Mouse (Mus musculus) kidney, embryonic 14.5 days (tissue): ENCODE data around the gene Tinf2. TPM values are rescaled to one million over a fixed set of nuclear protein-coding genes. Genes with fewer than 3 reads are reported as not detected.

Source experiments
- ATAC-seq: fragments of 200-750 bp; cut with Nextera tagmentation; 2 replicates; pipeline ENCODE4 v1.8.0; 2017; ENCODE audit warnings: moderate number of reproducible peaks, mild to moderate bottlenecking, moderate TSS enrichment, moderate library complexity; ENCODE audit not compliant: low FRiP score, low TSS enrichment
- H3K27ac ChIP-seq: fragments of 300-500 bp; sonication (generic); 2 replicates; pipeline ENCODE4 v1.5.1; 2014; ENCODE audit warnings: low read depth, mild to moderate bottlenecking, low read length, moderate library complexity, mixed read lengths
- H3K27me3 ChIP-seq: fragments of 300-500 bp; sonication (generic); 2 replicates; pipeline ENCODE4 v1.6.1; 2014; ENCODE audit warnings: mild to moderate bottlenecking, low read length; ENCODE audit not compliant: control insufficient read depth, insufficient read depth
- H3K36me3 ChIP-seq: fragments of 300-500 bp; sonication (generic); 2 replicates; pipeline ENCODE4 v1.6.1; 2014; ENCODE audit warnings: low read length, mixed read lengths; ENCODE audit not compliant: control insufficient read depth, insufficient read depth
- H3K4me1 ChIP-seq: fragments of 300-500 bp; sonication (generic); 2 replicates; pipeline ENCODE4 v1.6.1; 2014; ENCODE audit warnings: low read length, mixed read lengths; ENCODE audit not compliant: control insufficient read depth, insufficient read depth
- H3K4me2 ChIP-seq: fragments of 300-500 bp; sonication (generic); replicated peaks from 2 replicates; pipeline ENCODE4 v1.6.1; 2014; ENCODE audit warnings: low read depth, mild to moderate bottlenecking, low read length
- H3K4me3 ChIP-seq: fragments of 300-500 bp; sonication (generic); 2 replicates; pipeline ENCODE4 v1.5.1; 2014; ENCODE audit warnings: mild to moderate bottlenecking, low read length
- H3K9ac ChIP-seq: fragments of 300-500 bp; sonication (generic); 2 replicates; pipeline ENCODE4 v1.6.1; 2014; ENCODE audit warnings: low read depth, mild to moderate bottlenecking, low read length, moderate library complexity
- H3K9me3 ChIP-seq: fragments of 300-500 bp; sonication (generic); 2 replicates; pipeline ENCODE4 v1.6.1; 2016; ENCODE audit warnings: low read length; ENCODE audit not compliant: control insufficient read depth
- WGBS: fragments of 180-500 bp; shearing (Covaris S2); extraction: QIAGEN DNeasy Blood & Tissue Kit; methylation state at CpG from one replicate; pipeline ENCODE4 v1.1.7; 2014; 5-methylcytosine and 5-hydroxymethylcytosine counted together
- polyA plus RNA-seq: library from polyadenylated mRNA; unstranded; fragments of >200 nt; fragmentation: Nextera tagmentation; extraction: Ambion mirVana; gene quantifications from 2 replicates; pipeline ENCODE4 v1.2.1, GENCODE M21; 2014

Tinf2 gene
- 40.3 and 50.1 TPM in 2 replicates for polyA plus RNA-seq

DNA sequence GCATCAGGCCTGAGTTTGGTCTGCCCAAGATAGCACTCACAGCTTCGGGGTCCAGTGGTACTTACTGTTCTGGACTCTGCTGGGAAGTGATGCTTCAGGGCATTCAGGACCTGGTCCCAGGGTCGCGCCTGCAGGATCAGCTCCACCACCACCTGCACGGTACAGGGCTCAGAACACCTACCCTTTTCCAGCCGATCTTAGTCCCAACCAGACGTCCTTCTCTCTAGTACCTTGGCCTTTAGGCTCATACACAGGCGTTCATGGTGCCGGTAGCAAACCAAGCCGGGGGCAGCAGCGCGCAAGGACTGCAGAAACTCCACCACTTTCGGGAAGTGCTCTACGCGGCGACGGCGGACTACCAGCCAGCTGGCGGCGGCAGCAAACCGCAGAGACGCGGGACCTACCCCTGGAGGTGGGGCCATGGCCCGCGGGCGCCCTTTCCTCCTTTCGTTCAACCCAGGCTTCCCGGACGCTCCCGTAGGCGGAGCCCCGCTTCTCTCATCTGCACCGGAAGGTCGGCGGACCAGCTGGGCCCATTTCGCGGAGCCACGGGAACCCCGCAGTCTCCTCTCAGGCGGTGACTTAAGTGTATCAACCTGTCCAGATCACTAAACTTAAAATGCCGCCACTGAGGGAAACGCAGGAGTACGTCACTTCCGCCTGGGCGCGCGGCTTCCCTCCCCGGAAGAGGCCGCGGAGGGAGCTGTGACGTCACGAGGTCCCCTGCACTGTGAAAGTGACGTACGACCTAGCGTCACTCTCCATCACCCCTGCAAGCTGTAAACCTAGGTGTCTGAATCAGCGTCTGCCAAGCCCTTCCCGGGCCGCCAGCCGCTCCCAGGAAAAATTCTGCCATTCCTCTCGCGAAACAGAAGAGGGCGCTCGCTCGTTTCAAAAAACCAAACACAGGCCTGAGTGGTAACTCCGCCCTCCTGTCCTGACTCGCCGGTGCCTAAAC lies at the start of gene Tinf2:
Gene Tinf2, minus strand, starts transcription at position 661 of the 958 bp plus-strand sequence.
- peak within 1 kb of the TSS; percentile 77 for H3K4me2 ChIP-seq

DNA sequence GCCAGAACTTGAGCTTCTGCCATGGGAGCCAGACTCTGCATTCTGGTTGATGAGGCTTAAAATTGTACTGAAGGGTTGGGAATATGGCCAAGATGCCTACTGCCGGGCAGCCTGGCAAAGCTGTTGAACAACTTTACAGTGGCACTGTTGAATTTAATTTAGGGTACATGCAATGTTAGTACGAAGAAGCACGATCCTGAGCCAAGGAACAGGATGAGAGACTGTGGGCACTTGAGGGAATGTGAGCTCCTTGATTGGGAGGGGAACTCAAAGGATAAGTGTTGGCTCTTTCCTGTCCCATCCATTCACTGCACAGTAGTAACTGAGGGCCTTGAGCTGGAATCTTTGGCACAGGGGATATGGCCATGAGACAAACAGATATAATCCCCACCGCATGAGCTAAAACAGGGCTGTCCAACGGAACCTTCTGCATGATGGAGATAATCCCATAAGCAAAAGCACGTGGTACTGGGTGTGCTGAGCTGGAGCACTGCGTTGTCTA lies 49.0 kb upstream of the Tinf2 start:
- no peak overlapping the region for H3K4me3 ChIP-seq
- no peaks in the 10 kb centered on the region for H3K4me1 ChIP-seq
- peaks cover 5% of the 10 kb centered on the region; the same call in 1 of the 2 replicates for H3K27me3 ChIP-seq
- H3K4me2 ChIP-seq, result no peak overlapping the region
- ATAC-seq, result no peak
- H3K27ac ChIP-seq, result no peak overlapping the region
- no peak overlapping the region for H3K9ac ChIP-seq
- no peaks in the 10 kb centered on the region for H3K36me3 ChIP-seq
- no peaks in the 10 kb centered on the region for H3K9me3 ChIP-seq
- WGBS, result 80% methylated on average over 7 of the region's 7 CpGs

More for the DNA sequence above, at the start of gene Tinf2:
- H3K36me3 ChIP-seq, result peaks cover 42% of the 10 kb centered on the region
- H3K9me3 ChIP-seq, result no peaks in the 10 kb centered on the region
- WGBS, result under 1% methylated on average over 66 of the region's 66 CpGs
- peak within 1 kb of the TSS; percentile 72 for H3K9ac ChIP-seq
- H3K4me3 ChIP-seq, result peak within 1 kb of the TSS; percentile 82
- no peaks in the 10 kb centered on the region for H3K27me3 ChIP-seq
- peak; percentile 97 for ATAC-seq
- peak within 1 kb of the TSS; percentile 90; the same call in 1 of the 2 replicates for H3K27ac ChIP-seq
- 0 out of 2 replicates have a peak, but pooled peaks cover 8% of the 10 kb centered on the region for H3K4me1 ChIP-seq

DNA sequence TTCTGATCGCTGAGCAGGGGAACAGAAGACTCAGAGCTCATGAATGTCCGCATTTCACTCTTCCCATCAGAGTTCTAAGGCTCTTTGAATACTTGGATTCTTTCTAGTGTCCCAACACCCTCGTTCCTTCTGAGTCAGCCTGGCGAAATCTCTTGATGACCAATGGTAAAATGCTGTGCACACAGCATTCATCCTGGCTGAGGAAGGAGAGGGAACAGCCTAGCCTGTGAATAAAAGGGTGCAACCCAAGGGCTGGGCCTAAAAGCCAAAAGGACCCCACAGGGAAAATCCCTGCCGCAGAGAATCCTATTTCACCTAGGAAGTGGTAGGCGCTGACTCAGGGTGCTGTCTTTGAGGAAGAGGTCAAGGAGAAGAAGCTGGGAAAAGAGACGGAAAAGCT lies 48.5 kb upstream of the Tinf2 start:
- no peak for ATAC-seq
- no peak overlapping the region for H3K4me2 ChIP-seq
- H3K36me3 ChIP-seq, result no peaks in the 10 kb centered on the region
- H3K27me3 ChIP-seq, result peaks cover 5% of the 10 kb centered on the region; the same call in 1 of the 2 replicates
- no peak overlapping the region for H3K27ac ChIP-seq
- H3K9me3 ChIP-seq, result no peaks in the 10 kb centered on the region
- H3K9ac ChIP-seq, result no peak overlapping the region
- WGBS, result 80% methylated on average over 7 of the region's 7 CpGs
- no peak overlapping the region for H3K4me3 ChIP-seq
- H3K4me1 ChIP-seq, result no peaks in the 10 kb centered on the region

DNA sequence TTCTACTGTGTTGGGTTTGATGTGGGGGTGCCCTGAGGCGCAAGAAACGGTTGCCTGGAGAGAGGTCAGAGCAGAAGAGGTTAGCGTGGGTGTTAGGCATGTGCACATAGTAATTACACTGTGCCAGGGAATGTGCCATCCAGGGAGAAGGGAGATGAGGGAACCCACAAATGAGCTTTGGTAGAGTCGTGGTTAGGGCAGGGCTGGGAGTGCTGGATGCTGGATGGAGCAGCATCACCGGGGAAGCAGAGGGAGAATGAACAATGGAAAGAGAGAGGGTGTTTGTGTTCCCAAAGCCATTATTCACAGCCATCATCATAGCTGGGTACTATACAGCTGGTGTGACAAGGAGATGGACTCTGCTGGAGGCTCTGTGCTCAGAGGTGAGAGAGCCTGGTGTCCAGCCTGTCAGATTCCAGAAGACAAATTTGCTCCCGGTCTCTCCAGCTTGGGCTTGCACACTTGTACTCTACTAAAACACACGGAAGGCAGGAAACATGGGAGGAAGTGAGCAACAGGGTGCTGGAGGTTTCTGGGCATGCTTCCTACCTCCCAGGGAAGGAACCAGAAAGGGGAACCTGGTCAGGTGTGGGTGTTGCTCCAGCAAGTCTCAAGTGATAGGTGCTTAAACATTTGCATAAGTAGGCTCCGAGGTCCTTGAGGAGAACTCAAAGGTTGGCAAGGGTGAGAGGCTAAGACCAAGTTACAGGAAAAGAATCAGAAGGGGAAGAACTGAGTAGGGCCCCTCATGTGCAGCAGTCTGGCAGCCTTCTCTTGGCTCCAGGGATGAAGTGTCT lies 46.5 kb upstream of the Tinf2 start:
- H3K4me1 ChIP-seq, result no peaks in the 10 kb centered on the region
- H3K4me3 ChIP-seq, result no peak overlapping the region
- no peak overlapping the region for H3K4me2 ChIP-seq
- no peaks in the 10 kb centered on the region for H3K9me3 ChIP-seq
- ATAC-seq, result no peak
- no peaks in the 10 kb centered on the region for H3K36me3 ChIP-seq
- H3K9ac ChIP-seq, result no peak overlapping the region
- H3K27me3 ChIP-seq, result peaks cover 5% of the 10 kb centered on the region; the same call in 1 of the 2 replicates
- no peak overlapping the region for H3K27ac ChIP-seq
- whole genome bisulfite sequencing, result 71% methylated on average over 8 of the region's 8 CpGs

DNA sequence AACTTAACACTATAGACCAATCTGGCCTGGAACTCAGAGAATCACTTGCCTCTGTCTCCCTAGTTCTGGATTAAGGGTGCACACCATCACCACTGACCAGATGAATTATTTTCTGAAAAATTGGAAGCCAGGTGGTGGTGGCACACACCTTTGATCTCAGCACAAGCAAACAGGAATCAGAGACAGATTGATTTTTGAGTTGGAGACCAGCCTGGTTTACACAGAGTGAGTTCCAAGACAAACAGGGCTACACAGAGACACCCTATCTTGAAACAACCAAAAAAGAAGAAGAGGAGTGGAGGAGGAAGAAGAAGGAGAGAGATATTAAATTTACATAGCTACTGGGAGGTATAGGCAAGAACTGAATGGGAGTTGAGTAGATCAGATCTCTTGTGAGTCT lies 44.6 kb upstream of the Tinf2 start:
- H3K36me3 ChIP-seq, result no peaks in the 10 kb centered on the region
- no peak overlapping the region for H3K4me3 ChIP-seq
- ATAC-seq, result no peak
- no peak overlapping the region for H3K4me2 ChIP-seq
- no peak overlapping the region for H3K27ac ChIP-seq
- 0 out of 2 replicates have a peak, but pooled peaks cover 2% of the 10 kb centered on the region for H3K4me1 ChIP-seq
- H3K27me3 ChIP-seq, result peaks cover 5% of the 10 kb centered on the region; the same call in 1 of the 2 replicates
- H3K9ac ChIP-seq, result no peak overlapping the region
- no peaks in the 10 kb centered on the region for H3K9me3 ChIP-seq

DNA sequence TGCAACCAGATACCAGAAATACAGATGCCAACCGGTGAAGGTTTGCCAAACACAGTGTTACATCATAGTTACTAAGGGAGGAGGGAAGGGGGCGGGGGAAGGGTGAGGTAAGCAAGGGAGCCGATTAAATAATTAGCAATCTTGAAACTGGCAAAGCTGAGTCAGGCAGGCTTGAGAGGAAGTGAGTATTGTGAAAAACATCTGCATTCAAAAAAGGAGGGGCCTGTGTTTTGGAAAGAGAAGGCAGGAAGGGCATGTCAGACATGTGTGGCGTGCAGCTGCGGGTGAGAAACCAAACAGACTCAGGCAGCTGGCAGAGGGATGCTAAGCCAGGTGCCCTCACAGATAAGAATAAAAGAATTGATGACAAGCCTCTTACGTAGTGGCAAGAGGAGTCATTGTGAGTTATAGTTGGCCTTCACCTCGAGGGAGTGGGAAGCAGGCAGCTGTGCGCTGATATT lies 42.8 kb upstream of the Tinf2 start:
- no peak overlapping the region for H3K4me3 ChIP-seq
- H3K9ac ChIP-seq, result no peak overlapping the region
- WGBS, result 59% methylated on average over 8 of the region's 8 CpGs
- no peaks in the 10 kb centered on the region for H3K36me3 ChIP-seq
- no peak overlapping the region for H3K4me2 ChIP-seq
- ATAC-seq, result no peak
- H3K4me1 ChIP-seq, result 0 out of 2 replicates have a peak, but pooled peaks cover 9% of the 10 kb centered on the region
- no peaks in the 10 kb centered on the region for H3K9me3 ChIP-seq
- no peaks in the 10 kb centered on the region for H3K27me3 ChIP-seq
- no peak overlapping the region for H3K27ac ChIP-seq

DNA sequence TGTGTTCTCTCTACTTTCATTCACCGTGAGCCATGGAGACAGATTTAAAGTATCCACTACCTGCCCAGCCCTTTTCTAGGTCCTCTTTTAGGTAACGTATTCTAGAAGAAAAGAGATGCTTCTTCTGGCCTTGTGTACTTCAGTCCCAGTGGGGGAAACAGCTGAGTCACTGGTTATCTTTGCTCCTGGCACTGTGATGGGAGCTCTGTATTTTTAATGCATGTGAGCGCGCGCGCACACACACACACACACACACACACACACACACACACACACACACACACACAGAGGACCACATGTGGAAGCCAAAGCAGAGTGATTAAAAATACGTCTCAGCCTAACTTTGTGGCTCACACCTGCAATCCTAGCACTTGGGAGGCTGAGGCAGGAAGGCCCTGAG lies 41.8 kb upstream of the Tinf2 start:
- Histone ChIP-seq H3K9me3 (no peaks in the 10 kb centered on the region), H3K27ac (no peak overlapping the region), H3K27me3 (no peaks in the 10 kb centered on the region), H3K4me1 (0 out of 2 replicates have a peak, but pooled peaks cover 9% of the 10 kb centered on the region), H3K4me2 (no peak overlapping the region), H3K4me3 (no peak overlapping the region), H3K9ac (no peak overlapping the region), H3K36me3 (peaks cover 9% of the 10 kb centered on the region; the same call in 1 of the 2 replicates)
- no peak for ATAC-seq
- WGBS, result 92% methylated on average over 7 of the region's 7 CpGs

DNA sequence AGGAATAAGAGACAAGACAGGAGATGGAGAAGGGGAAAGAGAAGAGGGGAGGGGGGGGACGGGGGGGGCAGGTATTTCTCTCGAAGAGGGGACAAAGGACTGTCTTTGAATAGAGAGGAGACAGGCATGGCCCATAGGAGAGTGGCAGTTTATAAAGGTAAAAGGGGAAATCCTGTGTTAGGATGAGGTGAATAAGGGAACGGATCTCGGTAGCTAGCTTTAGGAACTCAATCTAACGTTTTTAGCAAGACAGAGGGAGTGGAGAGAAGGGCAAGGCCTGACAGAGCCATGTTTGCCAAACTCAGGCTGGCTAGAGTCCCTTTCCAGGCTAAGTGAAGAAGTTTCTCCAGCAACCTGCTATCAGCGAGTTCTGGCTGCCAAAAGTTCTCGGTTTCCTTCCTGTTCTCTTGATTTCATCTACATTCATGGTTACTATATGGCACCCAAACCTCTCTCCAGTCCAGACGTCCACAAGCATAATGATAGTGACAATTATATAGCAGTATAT lies 40.9 kb upstream of the Tinf2 start:
- Histone ChIP-seq H3K4me2 (peak overlapping the region; percentile 73), H3K36me3 (peaks cover 12% of the 10 kb centered on the region; the same call in 1 of the 2 replicates), H3K27me3 (no peaks in the 10 kb centered on the region), H3K4me3 (peak overlapping the region; percentile 83), H3K9ac (peak overlapping the region; percentile 77; the same call in 1 of the 2 replicates), H3K27ac (no peak overlapping the region), H3K4me1 (0 out of 2 replicates have a peak, but pooled peaks cover 9% of the 10 kb centered on the region), H3K9me3 (no peaks in the 10 kb centered on the region)
- WGBS, result 51% methylated on average over 8 of the region's 8 CpGs
- peak; percentile 10; the same call in 1 of the 2 replicates for ATAC-seq
